Mouse (Mus musculus): ENCODE measurements around the gene Gxylt2.

DNA sequence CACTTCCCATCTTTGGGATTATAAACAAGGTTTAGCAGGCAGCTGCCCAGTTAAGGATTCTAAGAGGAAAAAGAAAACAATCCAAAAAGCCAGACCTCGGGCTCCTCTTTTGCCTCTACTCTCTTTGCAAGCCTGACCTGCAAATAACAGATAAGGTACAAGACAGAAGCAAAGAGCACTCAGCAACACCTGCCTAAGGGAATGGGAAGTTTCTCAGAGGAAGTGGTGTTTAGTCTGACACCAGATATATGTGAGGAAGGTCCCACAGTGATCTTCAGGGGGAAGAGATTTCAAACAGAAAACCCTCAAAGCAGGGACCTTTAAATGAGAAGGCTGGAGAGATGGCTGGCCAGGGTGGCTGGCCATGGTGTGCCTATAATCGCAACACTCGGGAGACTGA is 126.7 kb downstream of the Gxylt2 start:
- no peak for TF ChIP-seq CTCF (IDR thresholded peaks at IDR 0.05; ENCODE audit: low read depth, low read length)
- no peak for TF ChIP-seq GATA1 (IDR thresholded peaks at IDR 0.05; ENCODE audit: borderline replicate concordance, low read length)
